ENCODE assay signal across 9 mouse cellular contexts in the genomic region with DNA sequence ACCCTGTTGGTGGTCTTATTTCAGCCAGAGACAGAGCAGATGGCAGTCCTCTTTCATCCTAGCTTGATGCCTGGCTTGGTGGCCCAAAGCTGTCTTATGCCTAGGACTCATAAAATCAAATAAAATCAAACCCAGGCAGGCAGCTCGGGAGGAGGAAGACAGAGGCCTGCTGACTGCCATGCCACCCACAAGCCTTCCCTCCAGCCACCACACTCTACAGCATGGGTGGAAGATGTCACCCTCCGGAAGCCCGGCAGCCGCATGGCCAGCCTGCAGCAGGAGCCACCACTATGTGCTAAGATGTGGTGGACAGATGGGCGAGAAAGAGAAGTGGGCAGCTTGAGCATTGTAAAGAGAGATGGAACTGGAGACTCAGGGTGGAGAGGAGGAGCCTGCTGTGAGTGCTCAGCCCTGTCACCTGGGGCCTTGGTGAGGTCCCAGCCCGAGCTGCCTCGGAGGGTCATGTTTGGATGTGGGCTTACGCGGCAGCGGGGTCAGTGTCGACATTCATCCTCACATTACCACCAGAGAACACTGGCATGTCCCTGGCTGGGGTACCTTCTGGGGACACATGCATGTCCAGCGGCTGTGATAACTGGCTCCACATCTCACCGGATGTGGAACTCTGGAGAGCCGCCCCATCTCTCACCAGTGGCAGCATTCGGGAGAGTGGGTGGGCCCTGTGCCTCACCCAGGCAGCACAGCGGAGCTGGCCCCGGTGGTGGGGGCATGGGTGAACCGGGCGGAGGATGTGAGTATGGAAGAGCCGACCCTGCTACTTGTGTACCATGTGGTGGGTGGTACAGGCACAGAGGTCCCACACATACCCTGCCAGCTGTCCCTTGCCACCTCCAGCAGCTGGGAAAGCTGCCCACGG. TPM values are rescaled to one million over a fixed set of nuclear protein-coding genes. Genes with fewer than 3 reads are reported as not detected.
DNase-seq lines count a peak whose midpoint lies in the region; ATAC-seq lines count a peak whose summit lies in the region.
"Had no signal": no experiment of that assay in that cellular context is flagged by ENCODE, and none has a peak within 500 bp of the region (broad histone marks: within the 10 kb centered on the region; RNA-seq: fewer than 3 reads in every experiment).

No protein-coding gene starts in this region.

- H3K9ac ChIP-seq in heart, embryonic 15.5 days = no peak overlapping the region
- no peak overlapping the region for H3K9ac ChIP-seq in neural tube, embryonic 15.5 days (replicated peaks)
- H3K9ac ChIP-seq in stomach, embryonic 16.5 days (ENCODE audit: low read length) = no peak overlapping the region

- H3K9me3 ChIP-seq in heart, embryonic 15.5 days (replicated peaks) = no peaks in the 10 kb centered on the region
- no peaks in the 10 kb centered on the region for H3K9me3 ChIP-seq in neural tube, embryonic 15.5 days (replicated peaks)
- H3K9me3 ChIP-seq in stomach, embryonic 16.5 days (replicated peaks; ENCODE audit: control insufficient read depth, low read length) = no peaks in the 10 kb centered on the region

- 29% methylated on average over 21 of the region's 21 CpGs for WGBS in heart, embryonic 15.5 days
- 43% methylated on average over 21 of the region's 21 CpGs for WGBS in neural tube, embryonic 15.5 days
- WGBS in stomach, embryonic 16.5 days = 35% methylated on average over 21 of the region's 21 CpGs

- 0 out of 2 replicates have a peak, but pooled peaks cover 3% of the 10 kb centered on the region for H3K4me1 ChIP-seq in heart, embryonic 15.5 days (replicated peaks)
- H3K4me1 ChIP-seq in neural tube, embryonic 15.5 days = no peaks in the 10 kb centered on the region
- no peaks in the 10 kb centered on the region for H3K4me1 ChIP-seq in stomach, embryonic 16.5 days (ENCODE audit: control insufficient read depth, insufficient read depth, low read length)

- H3K27ac ChIP-seq in heart, embryonic 15.5 days = no peak overlapping the region
- H3K27ac ChIP-seq in neural tube, embryonic 15.5 days (replicated peaks) = no peak overlapping the region
- no peak overlapping the region for H3K27ac ChIP-seq in stomach, embryonic 16.5 days (ENCODE audit: low read length)
- H3K27ac ChIP-seq: macrophage had no signal

- no peaks in the 10 kb centered on the region for H3K36me3 ChIP-seq in heart, embryonic 15.5 days
- no peaks in the 10 kb centered on the region for H3K36me3 ChIP-seq in neural tube, embryonic 15.5 days
- H3K36me3 ChIP-seq in stomach, embryonic 16.5 days (ENCODE audit: control insufficient read depth, insufficient read depth, low read length) = no peaks in the 10 kb centered on the region

- H3K27me3 ChIP-seq in heart, embryonic 15.5 days = no peaks in the 10 kb centered on the region
- H3K27me3 ChIP-seq in neural tube, embryonic 15.5 days (replicated peaks) = no peaks in the 10 kb centered on the region
- no peaks in the 10 kb centered on the region; the same call in 1 of the 2 replicates for H3K27me3 ChIP-seq in stomach, embryonic 16.5 days (ENCODE audit: control insufficient read depth, insufficient read depth, low read length)

- no peak overlapping the region for H3K4me3 ChIP-seq in heart, embryonic 15.5 days
- no peak overlapping the region for H3K4me3 ChIP-seq in neural tube, embryonic 15.5 days (replicated peaks)
- H3K4me3 ChIP-seq in stomach, embryonic 16.5 days (replicated peaks; ENCODE audit: low read length) = no peak overlapping the region

- no peak for ATAC-seq in heart, embryonic 15.5 days (replicated peaks; ENCODE audit: insufficient number of reproducible peaks, insufficient read depth, low FRiP score, low read depth)
- ATAC-seq in neural tube, embryonic 15.5 days (ENCODE audit: low FRiP score) = no peak
- ATAC-seq in granulocyte monocyte progenitor cell, adult 5-6 weeks (replicated peaks; ENCODE audit: poor library complexity, severe bottlenecking) = peak; percentile 21; the same call in 1 of the 2 replicates
- ATAC-seq in stomach, embryonic 16.5 days (ENCODE audit: insufficient read depth, low FRiP score) = no peak

- no peak for DNase-seq in heart, postnatal 4 days
- peak; percentile 43 for DNase-seq in neural tube, embryonic 10.5 days (ENCODE audit: extremely low spot score, low spot score)
- no peak for DNase-seq in layer of hippocampus, adult 18-20 months (ENCODE audit: low spot score in 2 of 2)
- no peak for DNase-seq in embryo, embryonic 10.5 days (ENCODE audit: low spot score)

- H3K4me2 ChIP-seq in heart, embryonic 15.5 days = peak overlapping the region; percentile 37
- no peak overlapping the region for H3K4me2 ChIP-seq in neural tube, embryonic 15.5 days
- H3K4me2 ChIP-seq in stomach, embryonic 16.5 days (ENCODE audit: low read depth, low read length) = peak overlapping the region; percentile 25; the same call in 1 of the 2 replicates

RNA-seq across cellular contexts. Expression of gene Osbp2, which starts 29.9 kb away (rescaled TPM):
- polyA plus RNA-seq in heart, embryonic 15.5 days (2015; fragmentation: Nextera tagmentation; extraction: Ambion mirVana) = 0.89 and 1.5 TPM in 2 replicates
- total RNA-seq in heart, postnatal 4 days (2021) = 1 to 10 TPM; 5.4 to 6.1 TPM
- polyA plus RNA-seq in neural tube, embryonic 15.5 days (2015; fragmentation: Nextera tagmentation; extraction: Ambion mirVana) = 28.8 and 33.9 TPM in 2 replicates
- 0.19 TPM in 1 of 2 replicates, not detected in the other for total RNA-seq in granulocyte monocyte progenitor cell, adult 5-6 weeks (2014; fragmentation: Nextera tagmentation)
- not detected in 2 replicates for total RNA-seq in granulocyte monocyte progenitor cell, adult 5-6 weeks (2017)
- 0.25 and 0.27 TPM in 2 replicates for polyA plus RNA-seq in stomach, embryonic 16.5 days (2015; fragmentation: Nextera tagmentation; extraction: Ambion mirVana)
- total RNA-seq in layer of hippocampus, adult 18-20 months (2021) = 10 to 100 TPM; 72.7 to 75.4 TPM

Comparison
In these comparisons a context has a peak if more than half of its experiments do, and no peak if none do; other contexts are left out.
1. RNA of gene Osbp2, which starts 29.9 kb away (total RNA-seq): 72.7 to 75.4 TPM in layer of hippocampus, adult 18-20 months; 5.4 to 6.1 TPM in heart, postnatal 4 days and 0.19 TPM in granulocyte monocyte progenitor cell, adult 5-6 weeks; every median in the first group is over 10 times any median in the second.